ENCODE assay signal across 29 mouse cellular contexts in the genomic region with DNA sequence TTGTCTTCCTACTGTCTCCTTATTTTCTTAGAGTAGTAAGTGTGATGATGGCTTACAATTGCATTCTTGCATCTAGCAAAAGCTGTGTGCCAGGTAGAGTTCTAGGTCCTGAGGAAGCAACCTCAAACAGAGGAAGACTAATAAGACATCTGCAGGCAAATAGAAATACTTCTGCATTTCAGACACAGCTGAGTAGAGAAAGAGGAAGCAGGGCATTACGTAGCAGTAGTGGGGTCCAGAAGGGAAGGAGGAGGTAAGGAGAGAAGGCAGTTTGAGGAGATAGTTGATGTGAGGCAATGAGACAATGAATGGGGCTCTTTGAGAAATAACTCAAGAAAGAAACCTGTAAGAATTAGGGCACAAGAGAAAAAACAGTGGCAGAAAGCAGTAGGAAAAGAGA. TPM values are rescaled to one million over a fixed set of nuclear protein-coding genes. Genes with fewer than 3 reads are reported as not detected.
DNase-seq lines count a peak whose midpoint lies in the region; ATAC-seq and TF ChIP-seq lines count a peak whose summit lies in the region.
"Had no signal": no experiment of that assay in that cellular context is flagged by ENCODE, and none has a peak within 500 bp of the region (broad histone marks: within the 10 kb centered on the region; RNA-seq: fewer than 3 reads in every experiment).

No protein-coding gene starts in this region.

- ATAC-seq in G1E (ENCODE audit: extremely low read depth, insufficient number of reproducible peaks, low FRiP score, poor library complexity, severe bottlenecking): peak; percentile 28; the same call in 1 of the 2 replicates
- ATAC-seq in megakaryocyte, adult 5-6 weeks (ENCODE audit: poor library complexity, severe bottlenecking): peak; percentile 98
- ATAC-seq: forebrain, embryonic 16.5 days; midbrain, embryonic 16.5 days had no signal

- TF ChIP-seq POLR2A in spleen, adult 2 months (IDR thresholded peaks at IDR 0.05; ENCODE audit: low read depth, low read length): no peak

- H3K27me3 ChIP-seq in spleen, adult 2 months (ENCODE audit: control insufficient read depth, insufficient read depth, low read length): no peaks in the 10 kb centered on the region
- no peaks in the 10 kb centered on the region for H3K27me3 ChIP-seq in G1E (ENCODE audit: insufficient read depth, low read length)
- H3K27me3 ChIP-seq: heart, embryonic 13.5 days; hindbrain, embryonic 13.5 days had no signal

- no peaks in the 10 kb centered on the region for H3K9me3 ChIP-seq in G1E (replicated peaks)
- H3K9me3 ChIP-seq: embryonic facial prominence, embryonic 10.5 days; heart, embryonic 13.5 days; hindbrain, embryonic 13.5 days had no signal

- no peak overlapping the region for H3K27ac ChIP-seq in spleen, adult 2 months (ENCODE audit: insufficient read depth, low read length)
- H3K27ac ChIP-seq: embryonic facial prominence, embryonic 10.5 days; heart, adult 2 months; heart, embryonic 13.5 days; hindbrain, embryonic 13.5 days; liver, embryonic 14.5 days had no signal

- 28% methylated on average over 1 of the region's 1 CpGs for WGBS in spleen, adult 2 months

- DNase-seq in spleen, adult 2 months (ENCODE audit: low read depth in 1 of 2, low spot score in 2 of 2): peak; percentile 25 to 59
- no peak for DNase-seq in spleen, postnatal 4 days (ENCODE audit: low spot score in 2 of 2)
- DNase-seq in G1E (ENCODE audit: low spot score): no peak
- DNase-seq in adrenal gland, adult 18-20 months (ENCODE audit: low spot score in 2 of 2): no peak
- no peak for DNase-seq in adrenal gland, postnatal 14 days
- no peak for DNase-seq in right cerebral cortex, postnatal 14 days
- DNase-seq: adrenal gland, postnatal 10 days; cerebellum, adult 9-11 months; gastrocnemius, postnatal 25 days; heart, adult 2 months; kidney, adult 11 months; kidney, postnatal 4 days; right cerebral cortex, adult 18-20 months; thymus, postnatal 14 days had no signal

- H3K4me1 ChIP-seq in spleen, adult 2 months (ENCODE audit: control insufficient read depth, insufficient read depth, insufficient read length): peaks cover 4% of the 10 kb centered on the region; the same call in 1 of the 2 replicates
- no peaks in the 10 kb centered on the region for H3K4me1 ChIP-seq in G1E (ENCODE audit: insufficient read depth, low read depth, low read length)
- H3K4me1 ChIP-seq: embryonic facial prominence, embryonic 10.5 days; heart, embryonic 13.5 days; hindbrain, embryonic 13.5 days had no signal

- H3K4me3 ChIP-seq in spleen, adult 2 months (ENCODE audit: extremely low read depth, insufficient read depth, insufficient read length): no peak overlapping the region
- no peak overlapping the region for H3K4me3 ChIP-seq in G1E (ENCODE audit: low read depth, low read length)
- H3K4me3 ChIP-seq: embryonic facial prominence, embryonic 10.5 days; heart, adult 2 months; heart, embryonic 13.5 days; hindbrain, embryonic 13.5 days had no signal

- H3K36me3 ChIP-seq in spleen, adult 2 months (ENCODE audit: control insufficient read depth, insufficient read depth, low read length): no peaks in the 10 kb centered on the region
- H3K36me3 ChIP-seq in G1E (replicated peaks): no peaks in the 10 kb centered on the region
- H3K36me3 ChIP-seq: embryonic facial prominence, embryonic 10.5 days; heart, embryonic 13.5 days; hindbrain, embryonic 13.5 days had no signal

- TF ChIP-seq CTCF in spleen, adult 2 months (IDR thresholded peaks at IDR 0.05; ENCODE audit: extremely low read depth, insufficient read depth, insufficient read length, insufficient replicate concordance): no peak
- no peak for TF ChIP-seq CTCF in G1E (IDR thresholded peaks at IDR 0.05; ENCODE audit: low read depth, low read length)

RNA-seq across cellular contexts. Expression of a gene that starts 59.3 kb away (rescaled TPM):
- polyA plus RNA-seq in spleen, adult 2 months (2012; rRNA removed): not detected in 2 replicates
- total RNA-seq in G1E (2014; fragmentation: Nextera tagmentation) (not detected in 2 replicates), G1E (2017) (0.23 TPM in 1 of 2 replicates, not detected in the other)
- polyA plus RNA-seq in G1E (2012): not detected in 2 replicates
- total RNA-seq in megakaryocyte, adult 5-6 weeks (2015): not detected in 2 replicates
- total RNA-seq in megakaryocyte, adult 5-6 weeks (2017): not detected in 2 replicates
- total RNA-seq in adrenal gland, adult 18-20 months (2021): not detected
- total RNA-seq in adrenal gland, postnatal 14 days (2021): not detected in 2 replicates
- total RNA-seq: adrenal gland, postnatal 10 days; gastrocnemius, postnatal 25 days; heart, adult 2 months; heart, postnatal 25 days; left cerebral cortex, postnatal 36 days had no signal
- polyA plus RNA-seq: cortical plate, adult 2 months; embryonic facial prominence, embryonic 10.5 days; forebrain, embryonic 16.5 days; heart, adult 2 months; heart, embryonic 13.5 days; hindbrain, embryonic 13.5 days; kidney, embryonic 16.5 days; limb, embryonic 14.5 days; liver, embryonic 14.5 days; lung, embryonic 16.5 days; midbrain, embryonic 16.5 days; neural tube, embryonic 14.5 days; stomach, embryonic 14.5 days had no signal

Comparison
In these comparisons a context has a peak if more than half of its experiments do, and no peak if none do; other contexts are left out.
1. DNase-seq: peak in spleen, adult 2 months (2 of 2); none in spleen, postnatal 4 days (0 of 2), G1E (single experiment), adrenal gland, adult 18-20 months (0 of 2), adrenal gland, postnatal 14 days (single experiment) and right cerebral cortex, postnatal 14 days (single experiment).